Mouse (Mus musculus): ENCODE results near the gene C1qtnf2. TPM values are rescaled to one million over a fixed set of nuclear protein-coding genes. Genes with fewer than 3 reads are reported as not detected.

The C1qtnf2 gene
- 1 to 10 TPM; 1.6 to 1.8 TPM for total RNA-seq (2021)

DNA sequence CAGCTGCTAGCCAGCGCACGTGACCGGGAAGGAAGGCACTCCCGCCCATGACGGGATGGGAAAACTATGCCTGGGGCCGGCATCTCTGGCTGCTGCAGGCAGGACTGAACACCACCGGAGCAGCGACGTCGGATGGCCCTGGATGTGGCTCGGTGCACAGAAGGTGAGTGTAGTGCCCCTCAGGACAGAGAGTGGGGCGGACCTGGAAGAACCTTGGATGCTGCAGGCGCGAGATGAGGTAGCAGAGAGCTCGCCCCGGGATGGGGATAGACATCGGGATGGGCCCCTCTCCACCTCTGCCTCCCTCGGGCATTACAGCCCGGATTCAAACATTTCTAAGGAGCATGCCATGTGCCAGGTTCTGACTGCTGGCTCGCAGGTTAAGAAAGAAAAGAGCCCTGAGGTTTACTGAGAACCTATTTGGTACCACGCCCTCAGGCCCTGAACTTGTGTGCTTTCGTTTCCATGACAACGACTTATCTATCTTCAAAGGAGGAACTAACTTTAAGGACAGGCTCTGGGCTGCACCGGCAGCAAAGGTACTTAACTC lies at the start of gene C1qtnf2:
Gene C1qtnf2 (plus strand): TSS at position 52 of the 550 bp plus-strand sequence.
- DNase-seq (ENCODE audit: low spot score in 2 of 2), result no peak
- intact Hi-C loops (cut with DNase I), result no loop called here

DNA sequence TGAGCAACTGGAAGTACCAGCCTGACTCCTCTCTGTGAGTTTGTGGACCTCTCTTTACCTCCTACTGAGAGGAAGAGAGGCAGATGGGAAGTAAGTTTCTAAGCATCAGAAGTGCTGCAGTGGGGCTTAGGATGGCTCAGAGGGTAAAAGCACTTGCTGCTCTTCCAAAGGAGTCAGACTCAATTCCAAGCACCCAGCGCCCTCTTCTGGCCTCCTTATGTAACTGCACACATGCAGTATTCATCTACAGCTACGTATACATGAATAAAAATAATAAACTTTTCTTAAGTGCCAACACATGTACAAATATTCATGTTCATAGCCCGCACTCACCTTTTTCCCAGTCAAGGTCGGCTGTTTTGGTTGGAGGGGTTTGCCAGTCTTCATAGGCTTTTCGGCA lies 49.7 kb upstream of the C1qtnf2 start:
- intact Hi-C loops (cut with DNase I), result no loop called here
- no peak for DNase-seq (ENCODE audit: low spot score in 2 of 2)

DNA sequence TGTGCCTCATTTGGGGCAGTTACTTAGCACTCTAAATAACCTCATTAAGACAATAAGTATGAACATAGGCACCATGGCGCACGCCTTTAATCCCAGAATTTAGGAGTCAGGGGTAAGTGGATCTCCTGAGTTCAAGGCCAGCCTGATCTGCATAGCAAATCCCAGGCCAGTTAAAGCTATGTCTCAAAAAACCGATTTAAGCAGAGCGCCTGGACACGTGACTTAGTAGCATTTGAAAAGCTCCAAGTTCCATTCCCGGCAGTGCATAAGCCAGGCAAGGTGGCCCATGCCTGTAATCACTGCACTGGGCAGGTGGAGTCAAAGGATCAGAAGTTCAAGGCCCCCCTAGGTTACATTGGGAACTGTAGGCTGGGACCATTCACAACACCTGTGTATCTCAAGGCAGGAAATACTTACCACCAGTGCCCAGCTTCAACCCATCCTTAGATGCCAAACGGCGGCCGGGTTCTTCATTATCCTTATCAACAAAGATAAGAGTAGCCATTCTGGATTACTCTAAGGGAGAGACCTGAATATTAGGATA lies 48.8 kb upstream of the C1qtnf2 start:
- no peak for DNase-seq (ENCODE audit: low spot score in 2 of 2)
- intact Hi-C loops (cut with DNase I), result no loop called here

DNA sequence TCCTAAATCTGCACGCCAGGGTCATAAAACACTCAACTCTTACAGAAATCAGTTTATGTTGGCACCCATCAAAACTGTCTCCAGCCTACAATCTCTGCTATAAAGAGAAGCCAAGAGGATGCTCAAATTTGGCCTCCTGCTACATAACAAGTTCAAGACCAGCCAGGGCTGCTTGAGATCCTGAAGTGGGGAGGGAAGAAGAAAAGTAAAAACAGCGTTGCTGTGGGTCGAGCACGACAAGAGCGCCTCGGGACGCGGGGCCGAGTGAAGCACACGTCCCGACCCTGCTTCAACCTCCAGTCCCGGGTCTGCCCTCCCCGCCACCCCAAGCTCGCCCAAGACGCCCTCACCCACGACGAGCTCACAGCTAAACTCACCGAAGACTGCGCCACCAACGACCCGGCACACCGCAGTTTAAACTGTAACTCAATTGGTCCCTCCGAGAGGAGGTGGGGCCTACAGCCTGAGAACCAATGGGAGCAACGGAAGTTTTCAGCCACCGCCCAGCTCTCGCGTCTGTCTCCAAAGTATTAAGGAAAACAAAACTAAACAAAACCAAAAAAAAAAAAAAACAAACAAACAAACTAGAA lies 48.2 kb upstream of the C1qtnf2 start, which contains the start of gene Pttg1:
Gene Pttg1 (minus strand): TSS at position 428 of the 590 bp plus-strand sequence.
- intact Hi-C loops (cut with DNase I), result no loop called here
- DNase-seq (ENCODE audit: low spot score in 2 of 2), result peak; percentile 60 to 81

DNA sequence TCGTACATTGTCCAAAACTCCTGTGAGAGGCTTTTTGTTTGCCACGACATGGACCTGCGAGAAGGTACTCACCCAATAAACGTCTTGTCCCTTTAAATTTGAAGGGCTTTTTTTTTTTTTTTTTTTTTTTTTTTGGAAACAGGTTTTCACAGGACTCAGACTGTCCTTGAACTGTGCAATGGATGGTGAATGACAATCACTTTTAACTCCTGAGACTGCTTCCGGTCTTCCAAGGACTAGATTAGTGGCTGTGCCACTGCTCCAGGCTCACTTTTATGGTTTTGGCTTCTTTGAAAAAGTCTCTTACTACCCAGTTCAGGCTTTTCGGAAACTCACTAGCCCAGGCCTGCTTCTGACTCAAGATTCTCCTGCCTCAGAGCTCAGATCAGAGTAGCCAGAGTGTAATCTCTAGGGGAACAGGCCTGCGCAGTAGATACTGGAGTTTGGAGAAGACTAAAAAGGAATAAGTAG lies 47.6 kb upstream of the C1qtnf2 start:
- DNase-seq (ENCODE audit: low spot score in 2 of 2), result no peak
- intact Hi-C loops (cut with DNase I), result no loop called here

DNA sequence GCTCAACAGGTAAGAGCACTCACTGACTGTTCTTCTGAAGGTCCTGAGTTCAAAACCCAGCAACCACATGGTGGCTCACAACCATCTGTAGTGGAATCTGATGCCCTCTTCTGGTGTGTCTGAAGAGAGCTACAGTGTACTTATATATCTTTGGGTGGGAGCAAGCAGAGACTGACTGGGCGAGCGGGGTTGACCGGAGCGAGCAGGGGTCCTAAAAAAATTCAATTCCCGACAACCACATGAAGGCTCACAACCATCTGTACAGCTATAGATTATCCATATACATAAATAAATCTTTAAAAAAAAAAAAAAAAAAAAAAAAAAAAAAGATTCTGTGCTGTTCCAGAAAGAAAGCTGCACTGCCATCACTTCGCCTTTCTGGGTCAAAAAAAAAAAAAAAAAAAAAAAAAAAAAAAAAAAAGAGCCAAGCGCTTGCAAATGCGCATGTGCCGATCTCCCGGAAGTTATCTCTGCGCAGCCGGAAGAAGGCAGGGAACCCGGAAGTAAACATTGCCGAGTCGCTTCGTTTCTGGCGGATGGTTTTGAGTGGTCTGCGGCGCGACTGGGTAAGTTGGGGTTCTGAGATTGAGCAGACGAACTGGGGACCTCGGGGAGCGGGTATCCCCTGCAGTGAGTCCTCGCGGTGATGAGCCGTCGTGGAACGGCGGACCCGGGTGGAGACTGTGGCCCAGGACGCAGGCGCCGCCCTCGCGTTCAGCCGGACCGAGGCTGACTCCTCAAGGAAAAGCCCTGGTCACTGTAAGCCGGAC lies 40.6 kb upstream of the C1qtnf2 start, which contains the start of gene Slu7:
Gene Slu7 (plus strand): TSS at position 491 of the 770 bp plus-strand sequence.
- intact Hi-C loops (cut with DNase I), result no loop called here
- DNase-seq (ENCODE audit: low spot score in 2 of 2), result peak; percentile 59 to 74

DNA sequence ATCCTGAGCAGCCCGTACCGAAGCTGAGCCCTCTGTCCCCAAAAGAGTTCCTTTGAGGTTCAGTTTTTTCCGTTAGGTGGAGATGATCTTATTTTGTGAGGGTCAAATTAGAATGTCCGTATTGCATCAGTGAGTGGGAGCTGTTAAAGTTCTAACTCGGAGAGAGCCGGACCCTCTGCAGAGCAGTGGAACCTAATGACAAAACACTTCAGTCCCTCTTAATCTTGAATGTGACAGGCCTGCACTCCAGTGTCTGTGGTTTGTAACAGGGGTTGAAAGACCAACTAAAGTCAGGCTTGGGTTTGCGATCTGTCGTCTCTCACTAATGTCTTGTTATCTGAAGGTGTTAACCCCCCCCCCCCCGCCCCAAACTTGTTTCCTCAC lies 40.1 kb upstream of the C1qtnf2 start:
- DNase-seq (ENCODE audit: low spot score in 2 of 2), result no peak
- intact Hi-C loops (cut with DNase I), result no loop called here

DNA sequence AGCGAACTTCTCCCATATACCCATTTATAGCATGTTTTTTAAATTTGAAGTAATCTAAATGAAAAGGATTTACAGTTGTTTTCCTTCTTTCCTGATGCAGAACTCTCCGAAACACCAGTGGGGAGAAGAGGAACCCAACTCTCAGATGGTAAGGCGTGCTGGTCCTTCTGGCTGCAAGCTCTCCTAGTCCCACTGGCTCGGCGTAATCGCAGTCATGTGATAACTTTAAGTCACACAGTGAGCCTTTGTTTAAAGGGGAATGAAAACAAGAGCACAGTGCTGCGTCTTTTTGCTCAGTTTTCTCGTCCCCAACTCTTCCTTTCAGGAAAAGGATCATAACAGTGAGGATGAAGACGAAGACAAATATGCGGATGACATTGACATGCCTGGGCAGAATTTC lies 33.0 kb upstream of the C1qtnf2 start:
- DNase-seq (ENCODE audit: low spot score in 2 of 2), result no peak
- intact Hi-C loops (cut with DNase I), result loop anchor here (5.0 kb wide), 1 partner anchor 291 kb away; no protein-coding TSS in a partner anchor

DNA sequence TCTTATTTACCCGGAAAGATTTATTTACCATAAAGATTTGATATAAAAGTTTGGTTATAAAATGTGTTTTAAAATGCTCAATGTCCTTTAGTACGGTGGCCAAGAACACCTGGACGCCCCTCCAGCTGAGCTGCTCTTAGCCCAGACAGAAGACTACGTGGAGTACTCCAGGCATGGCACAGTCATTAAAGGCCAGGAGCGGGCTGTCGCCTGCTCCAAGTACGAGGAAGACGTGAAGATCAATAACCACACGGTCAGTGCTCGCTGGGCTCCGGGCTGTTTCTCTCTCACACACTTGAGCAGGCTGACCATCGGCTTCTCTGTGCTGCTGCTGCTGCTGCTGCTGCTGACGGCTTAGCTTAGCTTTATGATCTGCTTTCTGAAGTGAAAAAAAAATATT lies 30.9 kb upstream of the C1qtnf2 start:
- no peak for DNase-seq (ENCODE audit: low spot score in 2 of 2)
- intact Hi-C loops (cut with DNase I), result loop anchor here (5.0 kb wide), 1 partner anchor 289 kb away; no protein-coding TSS in a partner anchor

DNA sequence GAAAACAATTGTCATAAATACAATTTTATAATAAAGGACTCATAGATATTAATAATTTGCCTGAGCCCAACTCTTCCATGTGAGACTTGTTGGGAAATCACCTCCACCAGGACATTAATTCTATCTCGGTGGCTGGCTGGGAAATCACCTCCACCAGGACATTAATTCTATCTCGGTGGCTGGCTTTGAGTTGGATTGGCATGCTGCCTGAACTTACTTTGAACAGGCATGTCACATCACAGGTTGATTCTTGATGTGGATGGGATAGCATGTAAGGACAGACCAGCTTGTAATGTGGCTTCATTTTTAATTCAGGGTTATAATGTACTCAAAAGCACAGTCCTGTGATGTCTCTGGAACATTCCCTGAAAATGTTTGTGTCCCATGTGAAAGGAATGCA lies 24.2 kb upstream of the C1qtnf2 start:
- DNase-seq (ENCODE audit: low spot score in 2 of 2), result no peak
- intact Hi-C loops (cut with DNase I), result no loop called here

DNA sequence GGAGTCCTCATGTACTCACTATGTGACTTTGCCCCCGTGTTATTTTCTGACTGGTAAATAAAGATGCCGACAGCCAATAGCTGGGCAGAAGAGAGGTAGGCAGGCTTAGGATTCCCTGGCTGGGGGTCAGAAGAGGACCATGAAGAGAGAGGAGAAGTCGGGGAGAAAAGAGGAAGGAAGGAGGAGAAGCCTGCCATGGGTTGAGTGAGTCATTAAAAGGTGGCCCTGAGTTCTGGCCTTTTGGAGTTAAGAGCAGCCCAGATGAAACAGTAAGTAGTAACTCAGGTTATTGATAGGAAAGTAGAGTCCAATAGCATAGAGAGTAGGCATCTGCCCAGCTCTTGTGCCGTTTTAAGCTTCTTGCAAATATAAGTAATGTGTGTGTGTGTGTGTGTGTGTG lies 22.8 kb upstream of the C1qtnf2 start:
- intact Hi-C loops (cut with DNase I), result no loop called here
- no peak for DNase-seq (ENCODE audit: low spot score in 2 of 2)

DNA sequence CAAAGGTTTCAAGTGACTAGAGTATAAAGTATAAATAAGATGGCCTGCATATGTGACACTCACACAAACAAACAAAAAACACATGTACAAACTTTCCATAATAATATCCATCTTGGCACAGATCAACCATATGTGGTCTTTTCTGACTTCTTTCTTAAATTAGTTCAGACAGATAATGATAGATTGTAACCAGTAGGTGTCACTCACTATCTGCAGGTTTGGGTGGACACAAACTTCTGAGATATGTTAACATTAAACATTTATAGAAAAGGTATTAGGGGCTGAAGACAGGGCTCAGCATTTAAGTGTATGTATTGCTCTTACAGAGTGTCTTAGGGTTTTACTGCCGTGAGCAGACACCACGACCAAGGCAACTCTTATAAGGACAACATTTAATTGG lies 21.8 kb upstream of the C1qtnf2 start:
- intact Hi-C loops (cut with DNase I), result loop anchor here (2.0 kb wide), 1 partner anchor 41 kb away; no protein-coding TSS in a partner anchor

DNA sequence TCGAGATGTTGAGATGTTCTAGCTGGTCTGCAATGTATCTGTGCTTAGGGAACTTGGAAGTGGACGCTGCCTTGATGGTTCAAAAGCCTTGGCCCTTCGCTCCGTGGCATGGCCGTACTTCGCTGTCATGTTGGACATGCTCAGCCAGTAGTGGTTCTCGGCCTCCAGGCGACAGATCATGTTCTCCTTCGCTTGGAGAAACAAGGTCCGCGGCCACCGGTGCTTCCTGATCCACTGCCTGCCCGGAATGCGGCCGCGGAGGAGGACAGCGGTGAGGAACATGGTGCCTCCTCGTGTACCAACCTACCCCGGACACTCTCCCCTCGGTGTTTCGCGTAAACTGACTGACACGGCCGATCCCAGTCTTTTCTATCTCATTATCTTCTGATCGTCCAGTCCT lies 10.9 kb upstream of the C1qtnf2 start:
- intact Hi-C loops (cut with DNase I), result no loop called here
- DNase-seq (ENCODE audit: low spot score in 2 of 2), result no peak

More for the DNA sequence above, 21.8 kb upstream of the C1qtnf2 start:
- no peak for DNase-seq (ENCODE audit: low spot score in 2 of 2)

DNA sequence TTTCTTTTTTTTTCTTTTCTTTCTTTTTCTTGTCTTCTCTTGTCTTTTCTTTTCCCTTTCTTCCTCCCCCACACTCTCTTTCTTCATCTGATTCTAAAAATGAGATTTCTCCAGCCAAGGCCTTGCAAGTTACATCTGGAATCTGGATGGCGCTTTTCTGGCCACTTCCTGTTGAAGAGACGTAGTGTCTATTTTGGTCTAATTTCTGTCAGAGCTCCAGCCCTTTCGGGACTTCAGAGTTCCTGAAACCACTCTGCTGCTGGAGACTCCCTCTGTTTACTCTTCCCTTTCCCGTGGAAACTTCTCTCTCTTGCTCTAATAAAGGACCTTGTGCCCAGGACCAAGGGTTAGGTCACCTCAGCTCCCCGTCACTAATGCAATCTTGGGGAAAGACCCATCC lies 4.0 kb upstream of the C1qtnf2 start:
- no peak for DNase-seq (ENCODE audit: low spot score in 2 of 2)
- intact Hi-C loops (cut with DNase I), result no loop called here

DNA sequence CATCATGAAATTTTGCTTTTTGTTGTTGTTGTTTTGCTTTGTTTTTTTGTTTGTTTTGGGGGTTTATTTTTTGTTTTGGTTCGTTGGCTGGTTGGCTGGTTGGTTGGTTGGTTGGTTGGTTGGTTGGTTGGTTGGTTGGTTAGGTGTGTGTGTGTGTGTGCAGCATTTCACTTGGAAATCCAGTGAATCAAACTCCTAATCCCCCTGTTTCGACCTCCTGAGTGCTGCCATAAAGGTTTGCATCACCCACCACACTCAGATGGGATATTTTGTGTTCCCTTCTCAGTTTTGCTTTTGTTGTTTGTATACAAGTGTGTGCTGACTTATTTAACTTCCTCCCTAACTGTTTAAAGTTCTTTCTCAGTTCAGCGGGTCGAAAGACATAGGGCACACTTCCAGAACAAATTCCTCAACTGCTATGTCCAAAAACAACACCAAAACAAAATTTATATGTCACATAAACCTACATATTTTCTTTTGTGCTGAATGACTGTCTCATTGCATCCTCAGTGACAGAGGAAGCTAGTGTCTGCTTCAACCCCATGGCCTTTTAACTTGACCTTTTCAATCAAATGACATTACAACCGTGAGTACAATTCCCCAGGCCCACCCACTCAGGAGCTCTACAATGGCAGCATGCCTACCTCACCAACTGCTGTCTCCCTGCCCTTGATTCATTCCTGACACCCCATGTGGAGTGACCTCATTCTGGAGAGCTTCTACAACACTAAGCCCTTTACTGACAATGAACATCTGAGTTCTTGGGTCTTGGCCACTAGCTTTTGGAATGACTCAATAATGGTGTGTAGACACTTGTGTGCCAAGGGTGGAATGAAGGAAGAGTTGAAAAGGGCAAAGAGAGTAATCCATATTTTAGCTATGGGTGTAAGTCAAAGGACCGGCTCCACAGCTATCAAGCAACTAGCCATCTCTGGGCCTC lies 2.9 kb upstream of the C1qtnf2 start:
- no peak for DNase-seq (ENCODE audit: low spot score in 2 of 2)
- intact Hi-C loops (cut with DNase I), result no loop called here

DNA sequence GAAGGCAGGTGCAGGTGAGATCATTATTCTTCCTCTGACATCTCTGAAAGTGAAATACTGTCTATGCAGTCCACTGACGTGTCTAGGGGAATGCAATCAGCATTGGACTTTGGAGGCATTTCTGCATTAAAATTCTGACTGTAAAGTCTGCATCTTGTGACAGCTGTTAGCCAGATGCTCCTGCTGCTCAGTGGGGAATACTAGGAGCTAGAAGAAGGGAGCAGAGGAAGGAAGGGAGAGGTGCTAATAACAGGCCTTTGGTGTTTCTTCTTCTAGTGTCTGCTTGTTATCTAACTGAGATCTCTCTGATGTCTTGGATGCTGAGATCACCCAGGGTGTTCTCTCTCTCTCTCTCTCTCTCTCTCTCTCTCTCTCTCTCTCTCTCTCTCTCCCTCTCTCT lies 961 bp upstream of the C1qtnf2 start:
- intact Hi-C loops (cut with DNase I), result no loop called here
- no peak for DNase-seq (ENCODE audit: low spot score in 2 of 2)

DNA sequence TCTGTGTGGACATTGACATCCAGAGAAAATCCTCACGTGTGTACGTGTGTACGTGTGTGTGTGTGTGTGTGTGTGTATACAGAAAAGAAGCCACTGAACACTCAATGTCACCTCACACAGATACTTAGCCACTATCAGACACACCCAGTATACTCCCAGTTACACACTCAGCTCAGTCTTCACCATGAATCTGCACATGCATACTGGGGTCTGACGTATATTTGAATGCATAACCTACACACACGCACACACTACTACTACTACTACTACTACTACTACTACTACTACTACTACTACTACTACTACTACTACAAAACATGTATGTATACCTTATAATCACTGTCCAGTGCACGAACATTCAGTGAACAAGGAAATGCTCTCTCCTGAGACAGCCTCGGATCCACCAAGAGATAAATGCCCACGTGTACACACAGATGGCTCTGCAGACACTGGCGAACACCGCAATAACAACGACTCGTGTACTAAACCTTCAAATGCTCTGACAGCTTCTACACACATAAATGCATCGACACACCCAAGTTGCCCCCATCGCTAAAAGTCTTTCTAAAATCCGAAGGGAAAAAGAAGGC lies 346 bp upstream of the C1qtnf2 start:
- intact Hi-C loops (cut with DNase I), result no loop called here
- DNase-seq (ENCODE audit: low spot score in 2 of 2), result no peak

DNA sequence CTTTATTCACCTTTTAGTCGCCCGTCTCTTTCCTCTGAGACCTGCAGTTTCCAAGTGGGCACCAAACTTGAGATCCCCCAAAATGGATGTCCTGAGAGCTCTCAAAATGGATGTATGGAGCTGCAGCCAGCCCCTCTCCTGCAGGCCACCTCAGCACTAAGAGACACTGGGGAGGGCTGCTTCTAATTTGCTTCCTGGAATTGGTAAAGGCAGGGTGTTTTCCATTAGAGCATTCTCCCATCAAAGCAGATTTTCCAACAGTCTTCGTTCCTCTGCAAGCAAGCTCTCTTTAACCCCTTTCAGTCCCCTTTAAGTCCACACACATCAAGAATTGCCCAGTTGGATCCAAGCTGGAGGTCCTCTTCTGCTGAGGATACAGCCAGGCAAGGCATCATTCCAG lies 5.3 kb downstream of the C1qtnf2 start:
- intact Hi-C loops (cut with DNase I), result no loop called here
- no peak for DNase-seq (ENCODE audit: low spot score in 2 of 2)

DNA sequence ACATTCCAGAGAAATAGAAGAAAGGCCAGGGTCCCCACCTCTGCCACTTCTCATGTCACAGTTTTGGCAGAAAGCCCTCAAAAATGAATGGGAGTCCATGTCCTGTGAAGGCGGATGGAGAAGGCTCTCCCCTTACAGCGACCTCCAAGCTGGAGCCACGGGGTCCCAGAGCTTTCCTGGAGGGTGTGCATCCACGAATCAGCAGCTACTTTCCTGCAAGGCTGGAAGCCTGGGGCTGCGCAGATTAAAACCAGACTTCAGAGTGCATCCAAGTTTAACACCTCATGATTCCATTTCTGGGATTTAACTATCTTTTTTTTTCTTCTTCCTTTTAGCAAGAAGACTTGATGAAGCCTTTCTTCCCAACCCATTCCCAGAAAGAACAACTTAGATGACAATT lies 6.5 kb downstream of the C1qtnf2 start:
- intact Hi-C loops (cut with DNase I), result no loop called here
- no peak for DNase-seq (ENCODE audit: low spot score in 2 of 2)

All from left cerebral cortex, postnatal 25 days (tissue).